24 mouse cellular contexts compared by ENCODE assay signal in genomic region chr19:23817196-23817595, GRCm38 (mm10).
"Had no signal": no experiment of that assay in that cellular context is flagged by ENCODE, and none has a peak within 500 bp of the region (broad histone marks: within the 10 kb centered on the region; RNA-seq: fewer than 3 reads in every experiment).

No protein-coding gene starts in this region.

- H3K27me3 ChIP-seq: heart, embryonic 13.5 days; heart, embryonic 15.5 days; hindbrain, embryonic 12.5 days; hindbrain, embryonic 15.5 days; limb, embryonic 13.5 days; limb, embryonic 15.5 days; liver, embryonic 12.5 days had no signal

- H3K4me3 ChIP-seq: gastrocnemius, adult 2 months; heart, embryonic 10.5 days; heart, embryonic 13.5 days; heart, embryonic 15.5 days; hindbrain, embryonic 12.5 days; hindbrain, embryonic 15.5 days; limb, embryonic 13.5 days; limb, embryonic 15.5 days; liver, embryonic 12.5 days had no signal

- DNase-seq: gastrocnemius, adult 2 months; gastrocnemius, postnatal 10 days; gastrocnemius, postnatal 25 days; heart, postnatal 14 days; heart, postnatal 36 days; kidney, adult 11 months; kidney, adult 8-10 months; kidney, postnatal 14 days; kidney, postnatal 36 days; layer of hippocampus, adult 9-11 months; layer of hippocampus, postnatal 36 days; left cerebral cortex, postnatal 4 days; lung, adult 18-20 months had no signal

- H3K36me3 ChIP-seq: heart, embryonic 10.5 days; heart, embryonic 13.5 days; heart, embryonic 15.5 days; hindbrain, embryonic 12.5 days; hindbrain, embryonic 15.5 days; limb, embryonic 13.5 days; limb, embryonic 15.5 days; liver, embryonic 12.5 days had no signal

- H3K9me3 ChIP-seq: heart, embryonic 10.5 days; heart, embryonic 13.5 days; heart, embryonic 15.5 days; hindbrain, embryonic 12.5 days; hindbrain, embryonic 15.5 days; limb, embryonic 13.5 days; limb, embryonic 15.5 days; liver, embryonic 12.5 days had no signal

- ATAC-seq: intestine, embryonic 16.5 days; liver, embryonic 12.5 days had no signal

- H3K9ac ChIP-seq: heart, embryonic 13.5 days; heart, embryonic 15.5 days; hindbrain, embryonic 12.5 days; hindbrain, embryonic 15.5 days; limb, embryonic 13.5 days; limb, embryonic 15.5 days; liver, embryonic 12.5 days; liver, embryonic 14.5 days had no signal

- H3K4me2 ChIP-seq: heart, embryonic 13.5 days; heart, embryonic 15.5 days; hindbrain, embryonic 12.5 days; hindbrain, embryonic 15.5 days; limb, embryonic 13.5 days; limb, embryonic 15.5 days; liver, embryonic 12.5 days had no signal

- H3K27ac ChIP-seq: gastrocnemius, adult 2 months; heart, embryonic 10.5 days; heart, embryonic 13.5 days; heart, embryonic 15.5 days; hindbrain, embryonic 12.5 days; hindbrain, embryonic 15.5 days; kidney, postnatal 0 days; limb, embryonic 13.5 days; limb, embryonic 15.5 days; liver, embryonic 12.5 days; liver, embryonic 14.5 days had no signal

- H3K4me1 ChIP-seq: heart, embryonic 15.5 days; hindbrain, embryonic 15.5 days; limb, embryonic 13.5 days; limb, embryonic 15.5 days; liver, embryonic 12.5 days had no signal
